ENCODE assay signal across 8 mouse cellular contexts in the genomic region with DNA sequence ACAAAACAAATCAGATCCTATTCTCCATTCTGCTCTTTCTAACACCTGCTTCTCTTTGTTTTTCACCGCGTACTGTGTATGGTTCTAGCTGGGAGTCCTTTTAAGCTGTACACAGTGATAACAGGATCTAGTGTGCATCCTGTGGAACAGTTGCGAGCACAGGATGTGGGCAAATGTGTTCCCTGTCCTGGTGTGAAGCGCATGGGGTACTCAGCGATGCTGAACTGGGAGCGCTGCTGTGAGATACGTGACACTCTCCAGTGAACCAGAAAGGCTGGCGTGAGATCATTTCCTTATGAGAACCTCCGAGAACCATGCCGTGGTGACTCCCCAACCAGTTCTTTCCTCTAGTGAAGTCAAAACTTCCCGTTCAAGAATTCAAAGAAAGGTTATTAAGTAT.
DNase-seq lines count a peak whose midpoint lies in the region; ATAC-seq and TF ChIP-seq lines count a peak whose summit lies in the region.
"Had no signal": no experiment of that assay in that cellular context is flagged by ENCODE, and none has a peak within 500 bp of the region (broad histone marks: within the 10 kb centered on the region; RNA-seq: fewer than 3 reads in every experiment).

No protein-coding gene starts in this region.

- TF ChIP-seq EP300 in lung, postnatal 0 days (IDR thresholded peaks at IDR 0.05) = no peak

- no peak overlapping the region for H3K4me3 ChIP-seq in lung, postnatal 0 days (ENCODE audit: low read depth, low read length)
- H3K4me3 ChIP-seq in macrophage (ENCODE audit: inconsistent target) = peak overlapping the region; percentile 8; the same call in 1 of the 2 replicates

- no peaks in the 10 kb centered on the region for H3K4me1 ChIP-seq in lung, postnatal 0 days (ENCODE audit: insufficient read depth, low read depth, low read length)

- ATAC-seq in lung, postnatal 0 days = peak; percentile 50
- ATAC-seq in erythroid progenitor cell, adult 5-6 weeks (replicated peaks; ENCODE audit: low FRiP score, poor library complexity, severe bottlenecking) = 0 out of 2 replicates have a peak, but pooled peaks have one; percentile 20

- H3K9ac ChIP-seq in lung, postnatal 0 days (replicated peaks; ENCODE audit: low read depth) = no peak overlapping the region

- peak; percentile 25 for DNase-seq in lung, postnatal 0 days (ENCODE audit: low spot score)
- no peak for DNase-seq in lung, postnatal 25 days (ENCODE audit: low spot score)
- peak; percentile 69 for DNase-seq in thymus, postnatal 4 days
- DNase-seq in cerebellum, postnatal 25 days = no peak
- DNase-seq in left cerebral cortex, adult 8-10 months (ENCODE audit: low spot score in 2 of 2) = no peak
- DNase-seq: layer of hippocampus, postnatal 36 days had no signal

- WGBS in lung, postnatal 0 days = 65% methylated on average over 11 of the region's 11 CpGs
- WGBS in macrophage (ENCODE audit: missing documents) = 1% methylated on average over 11 of the region's 11 CpGs

- TF ChIP-seq CTCF in lung, postnatal 0 days (IDR thresholded peaks at IDR 0.05) = no peak

- no peaks in the 10 kb centered on the region for H3K9me3 ChIP-seq in lung, postnatal 0 days (ENCODE audit: low read length)

- H3K27me3 ChIP-seq in lung, postnatal 0 days (replicated peaks; ENCODE audit: insufficient read depth, low read length) = no peaks in the 10 kb centered on the region

- 0 out of 2 replicates have a peak overlapping the region, but pooled peaks have one; percentile 14 for H3K27ac ChIP-seq in lung, postnatal 0 days (ENCODE audit: low read length)
- H3K27ac ChIP-seq in macrophage = peak overlapping the region; percentile 22; the same call in 1 of the 2 replicates

- H3K79me2 ChIP-seq in macrophage (ENCODE audit: inconsistent target) = no peaks in the 10 kb centered on the region

- no peaks in the 10 kb centered on the region for H3K36me3 ChIP-seq in lung, postnatal 0 days (ENCODE audit: insufficient read depth, low read length)
- H3K36me3 ChIP-seq in macrophage (ENCODE audit: inconsistent target) = no peaks in the 10 kb centered on the region

- H3K4me2 ChIP-seq in lung, postnatal 0 days (replicated peaks; ENCODE audit: low read depth, low read length) = peak overlapping the region; percentile 25; the same call in 1 of the 2 replicates

Comparison
In these comparisons a context has a peak if more than half of its experiments do, and no peak if none do; other contexts are left out.
1. DNase-seq: peak in lung, postnatal 0 days (single experiment) and thymus, postnatal 4 days (single experiment); none in lung, postnatal 25 days (single experiment), cerebellum, postnatal 25 days (0 of 2) and left cerebral cortex, adult 8-10 months (0 of 2).